ENCODE assay signal across 21 mouse cellular contexts in genomic region chr9:62096603-62097002, GRCm38 (mm10).
"Had no signal": no experiment of that assay in that cellular context is flagged by ENCODE, and none has a peak within 500 bp of the region (broad histone marks: within the 10 kb centered on the region; RNA-seq: fewer than 3 reads in every experiment).

No protein-coding gene starts in this region.

- H3K27ac ChIP-seq: liver, embryonic 15.5 days; lung, embryonic 15.5 days; macrophage; midbrain, embryonic 13.5 days; midbrain, embryonic 15.5 days; neural tube, embryonic 13.5 days; neural tube, embryonic 15.5 days had no signal

- H3K36me3 ChIP-seq: liver, embryonic 15.5 days; lung, embryonic 15.5 days; midbrain, embryonic 13.5 days; midbrain, embryonic 15.5 days; neural tube, embryonic 13.5 days; neural tube, embryonic 15.5 days had no signal

- H3K4me1 ChIP-seq: liver, embryonic 15.5 days; midbrain, embryonic 15.5 days; neural tube, embryonic 13.5 days; neural tube, embryonic 15.5 days had no signal

- H3K9me3 ChIP-seq: liver, embryonic 15.5 days; lung, embryonic 15.5 days; megakaryocyte, embryonic 14.5 days; midbrain, embryonic 13.5 days; midbrain, embryonic 15.5 days; neural tube, embryonic 13.5 days; neural tube, embryonic 15.5 days had no signal

- DNase-seq: lung, adult 2 months; lung, postnatal 14 days; lung, postnatal 36 days; retina, postnatal 1 day; right cerebral cortex, adult 18-20 months; right cerebral cortex, postnatal 25 days; right cerebral cortex, postnatal 4 days; spleen, adult 18-20 months; thymus, adult 18-20 months; thymus, postnatal 14 days; thymus, postnatal 36 days had no signal

- H3K27me3 ChIP-seq: liver, embryonic 15.5 days; lung, embryonic 15.5 days; megakaryocyte, embryonic 14.5 days; midbrain, embryonic 13.5 days; midbrain, embryonic 15.5 days; neural tube, embryonic 13.5 days; neural tube, embryonic 15.5 days had no signal

- H3K4me2 ChIP-seq: liver, embryonic 15.5 days; lung, embryonic 15.5 days; midbrain, embryonic 11.5 days; midbrain, embryonic 13.5 days; midbrain, embryonic 15.5 days; neural tube, embryonic 13.5 days; neural tube, embryonic 15.5 days had no signal

- H3K4me3 ChIP-seq: liver, embryonic 15.5 days; lung, embryonic 15.5 days; megakaryocyte, embryonic 14.5 days; midbrain, embryonic 13.5 days; midbrain, embryonic 15.5 days; neural tube, embryonic 13.5 days; neural tube, embryonic 15.5 days had no signal

- H3K9ac ChIP-seq: liver, embryonic 15.5 days; lung, embryonic 15.5 days; midbrain, embryonic 13.5 days; midbrain, embryonic 15.5 days; neural tube, embryonic 13.5 days; neural tube, embryonic 15.5 days had no signal

- ATAC-seq: lung, postnatal 0 days; midbrain, embryonic 13.5 days; midbrain, embryonic 15.5 days had no signal
